Mouse (Mus musculus): ENCODE measurements around the gene Pet117. TPM values are rescaled to one million over a fixed set of nuclear protein-coding genes. Genes with fewer than 3 reads are reported as not detected.

Gene Pet117
- not detected for polyA plus RNA-seq (2014; fragmentation: Illumina TruSeq; extraction: RNeasy Lipid Tissue Mini Kit (QIAGEN cat#74804); ENCODE audit: insufficient read depth, low read depth, low replicate concordance)

GRCm38 (mm10) chr2:144368400-144369019 lies at the start of gene Pet117, which contains the start of gene Kat14:
Pet117 (plus strand) TSS chr2:144368996.
Kat14 (plus strand) TSS chr2:144368983.

GRCm38 (mm10) chr2:144331401-144332302 lies 37.1 kb upstream of the Pet117 start, which contains the start of gene Ovol2:
Ovol2 (minus strand) TSS chr2:144332146.

Other genes starting within 250 kb of the Pet117 start
- 5.6 TPM for gene Mgme1, start 98.3 kb upstream of the Pet117 start, polyA plus RNA-seq (2014; fragmentation: Illumina TruSeq; extraction: RNeasy Lipid Tissue Mini Kit (QIAGEN cat#74804); ENCODE audit: insufficient read depth, low read depth, low replicate concordance)
- 68.9 TPM for gene Snx5, start 98.1 kb upstream of the Pet117 start, polyA plus RNA-seq (2014; fragmentation: Illumina TruSeq; extraction: RNeasy Lipid Tissue Mini Kit (QIAGEN cat#74804); ENCODE audit: insufficient read depth, low read depth, low replicate concordance)
- 3.1 TPM for gene Ovol2, start 36.9 kb upstream of the Pet117 start, polyA plus RNA-seq (2014; fragmentation: Illumina TruSeq; extraction: RNeasy Lipid Tissue Mini Kit (QIAGEN cat#74804); ENCODE audit: insufficient read depth, low read depth, low replicate concordance)
- gene Kat14, start within 50 bp of the Pet117 start, polyA plus RNA-seq (2014; fragmentation: Illumina TruSeq; extraction: RNeasy Lipid Tissue Mini Kit (QIAGEN cat#74804); ENCODE audit: insufficient read depth, low read depth, low replicate concordance): 16.1 TPM
- gene Dzank1, start 158.4 kb downstream of the Pet117 start, polyA plus RNA-seq (2014; fragmentation: Illumina TruSeq; extraction: RNeasy Lipid Tissue Mini Kit (QIAGEN cat#74804); ENCODE audit: insufficient read depth, low read depth, low replicate concordance): 1.5 TPM
- 6.6 TPM for gene Polr3f, start 158.7 kb downstream of the Pet117 start, polyA plus RNA-seq (2014; fragmentation: Illumina TruSeq; extraction: RNeasy Lipid Tissue Mini Kit (QIAGEN cat#74804); ENCODE audit: insufficient read depth, low read depth, low replicate concordance)
- 22.8 TPM for gene Rbbp9, start 181.9 kb downstream of the Pet117 start, polyA plus RNA-seq (2014; fragmentation: Illumina TruSeq; extraction: RNeasy Lipid Tissue Mini Kit (QIAGEN cat#74804); ENCODE audit: insufficient read depth, low read depth, low replicate concordance)
- gene Sec23b, start 187.2 kb downstream of the Pet117 start, polyA plus RNA-seq (2014; fragmentation: Illumina TruSeq; extraction: RNeasy Lipid Tissue Mini Kit (QIAGEN cat#74804); ENCODE audit: insufficient read depth, low read depth, low replicate concordance): 33.8 TPM
- gene Smim26, start 225.1 kb downstream of the Pet117 start, polyA plus RNA-seq (2014; fragmentation: Illumina TruSeq; extraction: RNeasy Lipid Tissue Mini Kit (QIAGEN cat#74804); ENCODE audit: insufficient read depth, low read depth, low replicate concordance): 54.3 TPM
- 23.8 TPM for gene Dtd1, start 230.9 kb downstream of the Pet117 start, polyA plus RNA-seq (2014; fragmentation: Illumina TruSeq; extraction: RNeasy Lipid Tissue Mini Kit (QIAGEN cat#74804); ENCODE audit: insufficient read depth, low read depth, low replicate concordance)